Mouse (Mus musculus) heart, embryonic 15.5 days (tissue): ENCODE data around the gene Gm49673. TPM values are rescaled to one million over a fixed set of nuclear protein-coding genes. Genes with fewer than 3 reads are reported as not detected.
"Not testable (repeated sequence)": the region's sequence is repeated elsewhere in the genome, so short reads cannot be mapped to it uniquely, and the experiment has no call there.

Source experiments
- ATAC-seq: fragments of 200-750 bp; cut with Nextera tagmentation; replicated peaks from 2 replicates; pipeline ENCODE4 v1.8.0; 2017; ENCODE audit warnings: low read depth, moderate TSS enrichment; ENCODE audit not compliant: insufficient number of reproducible peaks, insufficient read depth, low FRiP score
- H3K27ac ChIP-seq: fragments of 300-500 bp; sonication (generic); 2 replicates; pipeline ENCODE4 v1.5.1; 2015; ENCODE audit warnings: mild to moderate bottlenecking, inconsistent platforms
- H3K27me3 ChIP-seq: fragments of 300-500 bp; sonication (generic); 2 replicates; pipeline ENCODE4 v1.6.1; 2015; ENCODE audit warnings: inconsistent platforms
- H3K36me3 ChIP-seq: fragments of 300-500 bp; sonication (generic); 2 replicates; pipeline ENCODE4 v1.6.1; 2015; ENCODE audit warnings: mild to moderate bottlenecking, inconsistent platforms
- H3K4me1 ChIP-seq: fragments of 300-500 bp; sonication (generic); replicated peaks from 2 replicates; pipeline ENCODE4 v1.6.1; 2015; ENCODE audit warnings: inconsistent platforms
- H3K4me2 ChIP-seq: fragments of 300-500 bp; sonication (generic); 2 replicates; pipeline ENCODE4 v1.6.1; 2015; ENCODE audit warnings: inconsistent platforms, mild to moderate bottlenecking, moderate library complexity
- H3K4me3 ChIP-seq: fragments of 300-500 bp; sonication (generic); 2 replicates; pipeline ENCODE4 v1.5.1; 2015; ENCODE audit warnings: mild to moderate bottlenecking, inconsistent platforms
- H3K9ac ChIP-seq: fragments of 300-500 bp; sonication (generic); 2 replicates; pipeline ENCODE4 v1.6.1; 2015; ENCODE audit warnings: mild to moderate bottlenecking, inconsistent platforms
- H3K9me3 ChIP-seq: fragments of 300-500 bp; sonication (generic); replicated peaks from 2 replicates; pipeline ENCODE4 v1.6.1; 2016; ENCODE audit warnings: inconsistent platforms
- WGBS: fragments of 180-500 bp; shearing (Covaris S2); methylation state at CpG from one replicate; pipeline ENCODE4 v1.1.7; 2015; ENCODE audit warnings: mixed read lengths; 5-methylcytosine and 5-hydroxymethylcytosine counted together
- polyA plus RNA-seq: library from polyadenylated mRNA; unstranded; fragments of >200 nt; fragmentation: Nextera tagmentation; extraction: Ambion mirVana; gene quantifications from 2 replicates; pipeline ENCODE4 v1.2.1, GENCODE M21; 2015

The Gm49673 gene
- 0.15 TPM in 1 of 2 replicates, not detected in the other for polyA plus RNA-seq

GRCm38 (mm10) chr17:8147439-8148316, at the start of gene Gm49673, which contains the start of gene Rnaset2a:
Gene Gm49673 (minus strand): TSS chr17:8147788.
Gene Rnaset2a (minus strand): TSS chr17:8148097.
- Histone ChIP-seq H3K4me2 (peak within 1 kb of the TSS; percentile 66), H3K4me3 (peak within 1 kb of the TSS; percentile 64), H3K27ac (peak within 1 kb of the TSS; percentile 68), H3K9ac (peak within 1 kb of the TSS; percentile 74)
- not testable (repeated sequence) for H3K36me3 ChIP-seq, H3K9me3 ChIP-seq, H3K4me1 ChIP-seq, H3K27me3 ChIP-seq
- ATAC-seq = peak; percentile 98
- under 1% methylated on average over 53 of the region's 67 CpGs for WGBS

- ATAC-seq = no peak
- no peak overlapping the region for H3K9ac ChIP-seq
- no peak overlapping the region for H3K4me3 ChIP-seq
- no peaks in the 10 kb centered on the region for H3K9me3 ChIP-seq
- no peak overlapping the region for H3K4me2 ChIP-seq
- H3K27me3 ChIP-seq = no peaks in the 10 kb centered on the region
- no peak overlapping the region for H3K27ac ChIP-seq
- peaks cover 5% of the 10 kb centered on the region; the same call in 1 of the 2 replicates for H3K4me1 ChIP-seq
- WGBS = 74% methylated on average over 8 of the region's 8 CpGs
- H3K36me3 ChIP-seq = peaks cover 34% of the 10 kb centered on the region
Measured at GRCm38 (mm10) chr17:8195685-8196376, 48.2 kb upstream of the Gm49673 start.

GRCm38 (mm10) chr17:8193678-8194077, 46.1 kb upstream of the Gm49673 start:
- Histone ChIP-seq H3K27ac (peak overlapping the region; percentile 43), H3K4me1 (peaks cover 5% of the 10 kb centered on the region; the same call in 1 of the 2 replicates)

GRCm38 (mm10) chr17:8184217-8184616, 36.6 kb upstream of the Gm49673 start:
- peaks cover 18% of the 10 kb centered on the region for H3K4me1 ChIP-seq
- no peaks in the 10 kb centered on the region for H3K9me3 ChIP-seq
- peak overlapping the region; percentile 66 for H3K27ac ChIP-seq
- 53% methylated on average over 7 of the region's 7 CpGs for WGBS
- H3K27me3 ChIP-seq = no peaks in the 10 kb centered on the region
- H3K36me3 ChIP-seq = peaks cover 54% of the 10 kb centered on the region
- no peak overlapping the region for H3K9ac ChIP-seq
- H3K4me3 ChIP-seq = no peak overlapping the region
- no peak for ATAC-seq
- H3K4me2 ChIP-seq = no peak overlapping the region

More at GRCm38 (mm10) chr17:8193678-8194077, 46.1 kb upstream of the Gm49673 start:
- Histone ChIP-seq H3K4me2 (no peak overlapping the region), H3K9me3 (no peaks in the 10 kb centered on the region), H3K36me3 (peaks cover 35% of the 10 kb centered on the region), H3K9ac (no peak overlapping the region), H3K27me3 (no peaks in the 10 kb centered on the region), H3K4me3 (no peak overlapping the region)
- WGBS = 61% methylated on average over 8 of the region's 8 CpGs
- no peak; the same call in 1 of the 2 replicates for ATAC-seq

- no peak overlapping the region for H3K4me3 ChIP-seq
- no peak overlapping the region for H3K4me2 ChIP-seq
- 45% methylated on average over 5 of the region's 5 CpGs for WGBS
- H3K27ac ChIP-seq = peak overlapping the region; percentile 66
- peaks cover 18% of the 10 kb centered on the region for H3K4me1 ChIP-seq
- peaks cover 56% of the 10 kb centered on the region for H3K36me3 ChIP-seq
- H3K27me3 ChIP-seq = no peaks in the 10 kb centered on the region
- H3K9ac ChIP-seq = no peak overlapping the region
- ATAC-seq = no peak; the same call in 1 of the 2 replicates
- H3K9me3 ChIP-seq = no peaks in the 10 kb centered on the region
Measured at GRCm38 (mm10) chr17:8183815-8184214, 36.2 kb upstream of the Gm49673 start.

- no peak overlapping the region for H3K4me2 ChIP-seq
- H3K9me3 ChIP-seq = no peaks in the 10 kb centered on the region
- H3K36me3 ChIP-seq = peaks cover 62% of the 10 kb centered on the region
- WGBS = 90% methylated on average over 5 of the region's 5 CpGs
- no peak overlapping the region for H3K9ac ChIP-seq
- ATAC-seq = no peak
- H3K27me3 ChIP-seq = no peaks in the 10 kb centered on the region
- H3K27ac ChIP-seq = no peak overlapping the region
- H3K4me1 ChIP-seq = no peaks in the 10 kb centered on the region
- H3K4me3 ChIP-seq = no peak overlapping the region
Measured at GRCm38 (mm10) chr17:8177090-8177489, 29.5 kb upstream of the Gm49673 start.

- H3K36me3 ChIP-seq = peaks cover 62% of the 10 kb centered on the region
- no peak overlapping the region for H3K27ac ChIP-seq
- H3K4me2 ChIP-seq = no peak overlapping the region
- ATAC-seq = no peak
- H3K4me3 ChIP-seq = no peak overlapping the region
- no peak overlapping the region for H3K9ac ChIP-seq
- no peaks in the 10 kb centered on the region for H3K4me1 ChIP-seq
- no peaks in the 10 kb centered on the region for H3K27me3 ChIP-seq
- 60% methylated on average over 4 of the region's 4 CpGs for WGBS
- H3K9me3 ChIP-seq = no peaks in the 10 kb centered on the region
Measured at GRCm38 (mm10) chr17:8171081-8171480, 23.5 kb upstream of the Gm49673 start.

GRCm38 (mm10) chr17:8170331-8170730, 22.7 kb upstream of the Gm49673 start:
- ATAC-seq = no peak
- H3K4me2 ChIP-seq = no peak overlapping the region
- no peak overlapping the region for H3K4me3 ChIP-seq
- no peaks in the 10 kb centered on the region for H3K27me3 ChIP-seq
- WGBS = 75% methylated on average over 7 of the region's 7 CpGs
- H3K36me3 ChIP-seq = peaks cover 54% of the 10 kb centered on the region
- H3K27ac ChIP-seq = no peak overlapping the region
- H3K9ac ChIP-seq = no peak overlapping the region
- H3K4me1 ChIP-seq = no peaks in the 10 kb centered on the region
- no peaks in the 10 kb centered on the region for H3K9me3 ChIP-seq

GRCm38 (mm10) chr17:8167436-8167835, 19.8 kb upstream of the Gm49673 start:
- not testable (repeated sequence) for H3K27me3 ChIP-seq, H3K4me2 ChIP-seq, H3K4me3 ChIP-seq, H3K4me1 ChIP-seq, H3K27ac ChIP-seq, H3K9me3 ChIP-seq, H3K9ac ChIP-seq, ATAC-seq
- WGBS = 73% methylated on average over 7 of the region's 8 CpGs
- peaks cover 32% of the 10 kb centered on the region for H3K36me3 ChIP-seq

GRCm38 (mm10) chr17:8166454-8166853, 18.9 kb upstream of the Gm49673 start:
- not testable (repeated sequence) for H3K4me1 ChIP-seq, ATAC-seq, H3K9me3 ChIP-seq, H3K27me3 ChIP-seq, H3K27ac ChIP-seq, H3K9ac ChIP-seq
- peak overlapping the region; percentile 55 for H3K4me2 ChIP-seq
- 37% methylated on average over 1 of the region's 3 CpGs for WGBS
- H3K4me3 ChIP-seq = peak overlapping the region; percentile 60
- H3K36me3 ChIP-seq = peaks cover 23% of the 10 kb centered on the region

- not testable (repeated sequence) for H3K27ac ChIP-seq, H3K27me3 ChIP-seq, H3K9ac ChIP-seq, H3K9me3 ChIP-seq, ATAC-seq, H3K4me1 ChIP-seq
- Histone ChIP-seq H3K4me3 (peak overlapping the region; percentile 60), H3K36me3 (peaks cover 20% of the 10 kb centered on the region), H3K4me2 (peak overlapping the region; percentile 55)
- WGBS = 0% methylated on average over 11 of the region's 11 CpGs
Measured at GRCm38 (mm10) chr17:8165977-8166376, 18.4 kb upstream of the Gm49673 start.
